Mouse (Mus musculus): Measurements from ENCODE around the gene Bard1. TPM values are rescaled to one million over a fixed set of nuclear protein-coding genes. Genes with fewer than 3 reads are reported as not detected.

The Bard1 gene
- 0.80 and 0.97 TPM in 2 replicates for polyA plus RNA-seq (2015; fragmentation: Nextera tagmentation; extraction: Ambion mirVana)

- Histone ChIP-seq H3K27me3 (replicated peaks; ENCODE audit: control insufficient read depth, insufficient read depth, low read length) (no peaks in the 10 kb centered on the region), H3K9ac (replicated peaks; ENCODE audit: low read depth, low read length) (peak within 1 kb of the TSS; percentile 57), H3K27ac (ENCODE audit: low read length) (no peak within 1 kb of the TSS), H3K9me3 (ENCODE audit: control insufficient read depth, low read length) (no peaks in the 10 kb centered on the region), H3K36me3 (ENCODE audit: control insufficient read depth, insufficient read depth) (no peaks in the 10 kb centered on the region), H3K4me2 (ENCODE audit: low read length) (peak within 1 kb of the TSS; percentile 88), H3K4me3 (replicated peaks; ENCODE audit: low read length) (peak within 1 kb of the TSS; percentile 76), H3K4me1 (replicated peaks; ENCODE audit: control insufficient read depth, insufficient read depth, low read length) (no peaks in the 10 kb centered on the region)
- under 1% methylated on average over 69 of the region's 69 CpGs for WGBS
- ATAC-seq = peak; percentile 89
Observed at GRCm38 (mm10) chr1:71102344-71103173, at the start of gene Bard1. Bard1 (minus strand) TSS chr1:71103146.

GRCm38 (mm10) chr1:71127171-71127570, 24.2 kb upstream of the Bard1 start:
- H3K9me3 ChIP-seq (ENCODE audit: control insufficient read depth, low read length) = no peaks in the 10 kb centered on the region
- no peak overlapping the region for H3K27ac ChIP-seq (ENCODE audit: low read length)
- H3K9ac ChIP-seq (replicated peaks; ENCODE audit: low read depth, low read length) = no peak overlapping the region
- no peaks in the 10 kb centered on the region for H3K36me3 ChIP-seq (ENCODE audit: control insufficient read depth, insufficient read depth)
- no peak for ATAC-seq
- no peaks in the 10 kb centered on the region for H3K4me1 ChIP-seq (replicated peaks; ENCODE audit: control insufficient read depth, insufficient read depth, low read length)
- 90% methylated on average over 4 of the region's 4 CpGs for WGBS
- no peak overlapping the region for H3K4me2 ChIP-seq (ENCODE audit: low read length)
- no peak overlapping the region for H3K4me3 ChIP-seq (replicated peaks; ENCODE audit: low read length)
- no peaks in the 10 kb centered on the region for H3K27me3 ChIP-seq (replicated peaks; ENCODE audit: control insufficient read depth, insufficient read depth, low read length)

- Histone ChIP-seq H3K4me3 (replicated peaks; ENCODE audit: low read length) (no peak overlapping the region), H3K4me2 (ENCODE audit: low read length) (no peak overlapping the region), H3K9me3 (ENCODE audit: control insufficient read depth, low read length) (no peaks in the 10 kb centered on the region), H3K4me1 (replicated peaks; ENCODE audit: control insufficient read depth, insufficient read depth, low read length) (no peaks in the 10 kb centered on the region), H3K9ac (replicated peaks; ENCODE audit: low read depth, low read length) (no peak overlapping the region), H3K27ac (ENCODE audit: low read length) (no peak overlapping the region), H3K36me3 (ENCODE audit: control insufficient read depth, insufficient read depth) (no peaks in the 10 kb centered on the region), H3K27me3 (replicated peaks; ENCODE audit: control insufficient read depth, insufficient read depth, low read length) (no peaks in the 10 kb centered on the region)
- 45% methylated on average over 2 of the region's 2 CpGs for WGBS
- ATAC-seq = no peak
Observed at GRCm38 (mm10) chr1:71118511-71118910, 15.6 kb upstream of the Bard1 start.

- H3K36me3 ChIP-seq (ENCODE audit: control insufficient read depth, insufficient read depth) = no peaks in the 10 kb centered on the region
- no peak for ATAC-seq
- H3K9ac ChIP-seq (replicated peaks; ENCODE audit: low read depth, low read length) = no peak overlapping the region
- no peak overlapping the region for H3K4me2 ChIP-seq (ENCODE audit: low read length)
- no peaks in the 10 kb centered on the region for H3K9me3 ChIP-seq (ENCODE audit: control insufficient read depth, low read length)
- no peaks in the 10 kb centered on the region for H3K27me3 ChIP-seq (replicated peaks; ENCODE audit: control insufficient read depth, insufficient read depth, low read length)
- WGBS = 31% methylated on average over 4 of the region's 4 CpGs
- no peaks in the 10 kb centered on the region for H3K4me1 ChIP-seq (replicated peaks; ENCODE audit: control insufficient read depth, insufficient read depth, low read length)
- H3K4me3 ChIP-seq (replicated peaks; ENCODE audit: low read length) = no peak overlapping the region
- no peak overlapping the region for H3K27ac ChIP-seq (ENCODE audit: low read length)
Observed at GRCm38 (mm10) chr1:71117253-71117652, 14.3 kb upstream of the Bard1 start.

- Histone ChIP-seq H3K4me2 (ENCODE audit: low read length) (no peak overlapping the region), H3K36me3 (ENCODE audit: control insufficient read depth, insufficient read depth) (no peaks in the 10 kb centered on the region), H3K9ac (replicated peaks; ENCODE audit: low read depth, low read length) (no peak overlapping the region), H3K27me3 (replicated peaks; ENCODE audit: control insufficient read depth, insufficient read depth, low read length) (no peaks in the 10 kb centered on the region), H3K9me3 (ENCODE audit: control insufficient read depth, low read length) (no peaks in the 10 kb centered on the region), H3K4me1 (replicated peaks; ENCODE audit: control insufficient read depth, insufficient read depth, low read length) (no peaks in the 10 kb centered on the region), H3K27ac (ENCODE audit: low read length) (no peak overlapping the region), H3K4me3 (replicated peaks; ENCODE audit: low read length) (no peak overlapping the region)
- WGBS = 83% methylated on average over 2 of the region's 2 CpGs
- no peak for ATAC-seq
Observed at GRCm38 (mm10) chr1:71115781-71116180, 12.8 kb upstream of the Bard1 start.

GRCm38 (mm10) chr1:71109858-71110257, 6.9 kb upstream of the Bard1 start:
- 86% methylated on average over 10 of the region's 10 CpGs for WGBS
- ATAC-seq = no peak
- H3K27ac ChIP-seq (ENCODE audit: low read length) = no peak overlapping the region
- H3K4me2 ChIP-seq (ENCODE audit: low read length) = no peak overlapping the region
- no peaks in the 10 kb centered on the region for H3K36me3 ChIP-seq (ENCODE audit: control insufficient read depth, insufficient read depth)
- no peaks in the 10 kb centered on the region for H3K4me1 ChIP-seq (replicated peaks; ENCODE audit: control insufficient read depth, insufficient read depth, low read length)
- H3K4me3 ChIP-seq (replicated peaks; ENCODE audit: low read length) = no peak overlapping the region
- H3K27me3 ChIP-seq (replicated peaks; ENCODE audit: control insufficient read depth, insufficient read depth, low read length) = no peaks in the 10 kb centered on the region
- H3K9ac ChIP-seq (replicated peaks; ENCODE audit: low read depth, low read length) = no peak overlapping the region
- H3K9me3 ChIP-seq (ENCODE audit: control insufficient read depth, low read length) = no peaks in the 10 kb centered on the region

- Histone ChIP-seq H3K27ac (ENCODE audit: low read length) (no peak overlapping the region), H3K27me3 (replicated peaks; ENCODE audit: control insufficient read depth, insufficient read depth, low read length) (no peaks in the 10 kb centered on the region), H3K4me1 (replicated peaks; ENCODE audit: control insufficient read depth, insufficient read depth, low read length) (no peaks in the 10 kb centered on the region), H3K4me3 (replicated peaks; ENCODE audit: low read length) (no peak overlapping the region), H3K4me2 (ENCODE audit: low read length) (no peak overlapping the region), H3K36me3 (ENCODE audit: control insufficient read depth, insufficient read depth) (no peaks in the 10 kb centered on the region), H3K9me3 (ENCODE audit: control insufficient read depth, low read length) (no peaks in the 10 kb centered on the region), H3K9ac (replicated peaks; ENCODE audit: low read depth, low read length) (no peak overlapping the region)
- ATAC-seq = no peak
- 94% methylated on average over 6 of the region's 6 CpGs for WGBS
Observed at GRCm38 (mm10) chr1:71106127-71106526, 3.2 kb upstream of the Bard1 start.

GRCm38 (mm10) chr1:71105724-71106123, 2.8 kb upstream of the Bard1 start:
- H3K4me2 ChIP-seq (ENCODE audit: low read length) = no peak overlapping the region
- no peak overlapping the region for H3K9ac ChIP-seq (replicated peaks; ENCODE audit: low read depth, low read length)
- WGBS = 91% methylated on average over 8 of the region's 8 CpGs
- no peak overlapping the region for H3K27ac ChIP-seq (ENCODE audit: low read length)
- H3K27me3 ChIP-seq (replicated peaks; ENCODE audit: control insufficient read depth, insufficient read depth, low read length) = no peaks in the 10 kb centered on the region
- H3K4me3 ChIP-seq (replicated peaks; ENCODE audit: low read length) = no peak overlapping the region
- no peaks in the 10 kb centered on the region for H3K36me3 ChIP-seq (ENCODE audit: control insufficient read depth, insufficient read depth)
- no peak for ATAC-seq
- no peaks in the 10 kb centered on the region for H3K9me3 ChIP-seq (ENCODE audit: control insufficient read depth, low read length)
- no peaks in the 10 kb centered on the region for H3K4me1 ChIP-seq (replicated peaks; ENCODE audit: control insufficient read depth, insufficient read depth, low read length)

GRCm38 (mm10) chr1:71103174-71103864, 373 bp upstream of the Bard1 start:
- no peaks in the 10 kb centered on the region for H3K27me3 ChIP-seq (replicated peaks; ENCODE audit: control insufficient read depth, insufficient read depth, low read length)
- peak overlapping the region; percentile 88 for H3K4me2 ChIP-seq (ENCODE audit: low read length)
- H3K9ac ChIP-seq (replicated peaks; ENCODE audit: low read depth, low read length) = peak overlapping the region; percentile 57
- no peak for ATAC-seq
- peak overlapping the region; percentile 76 for H3K4me3 ChIP-seq (replicated peaks; ENCODE audit: low read length)
- H3K27ac ChIP-seq (ENCODE audit: low read length) = no peak overlapping the region
- H3K9me3 ChIP-seq (ENCODE audit: control insufficient read depth, low read length) = no peaks in the 10 kb centered on the region
- no peaks in the 10 kb centered on the region for H3K36me3 ChIP-seq (ENCODE audit: control insufficient read depth, insufficient read depth)
- H3K4me1 ChIP-seq (replicated peaks; ENCODE audit: control insufficient read depth, insufficient read depth, low read length) = no peaks in the 10 kb centered on the region
- WGBS = 35% methylated on average over 18 of the region's 18 CpGs

Measured in forebrain, embryonic 16.5 days (tissue).